Mouse (Mus musculus) embryonic facial prominence, embryonic 10.5 days (tissue): ENCODE data around the gene Card19. TPM values are rescaled to one million over a fixed set of nuclear protein-coding genes. Genes with fewer than 3 reads are reported as not detected.

Source experiments
- DNase-seq: peaks from one replicate; pipeline ENCODE4 v3.0.0-alpha.2; 2017; ENCODE audit warnings: low spot score
- H3K27ac ChIP-seq: fragments of 300-500 bp; sonication (generic); replicated peaks from 2 replicates; pipeline ENCODE4 v1.5.1; 2016; ENCODE audit warnings: mild to moderate bottlenecking
- H3K27me3 ChIP-seq: fragments of 300-500 bp; sonication (generic); replicated peaks from 2 replicates; pipeline ENCODE4 v1.6.1; 2016; ENCODE audit warnings: low read depth, mild to moderate bottlenecking; ENCODE audit not compliant: poor library complexity, severe bottlenecking
- H3K36me3 ChIP-seq: fragments of 300-500 bp; sonication (generic); replicated peaks from 2 replicates; pipeline ENCODE4 v1.6.1; 2016; ENCODE audit warnings: mild to moderate bottlenecking, moderate library complexity
- H3K4me1 ChIP-seq: fragments of 300-500 bp; sonication (generic); 2 replicates; pipeline ENCODE4 v1.6.1; 2016
- H3K4me3 ChIP-seq: fragments of 300-500 bp; sonication (generic); 2 replicates; pipeline ENCODE4 v1.5.1; 2016; ENCODE audit warnings: mild to moderate bottlenecking, moderate library complexity
- H3K9me3 ChIP-seq: fragments of 300-500 bp; sonication (generic); 2 replicates; pipeline ENCODE4 v1.6.1; 2016; ENCODE audit warnings: mild to moderate bottlenecking
- WGBS: fragments of 180-500 bp; shearing (Covaris S2); methylation state at CpG from one replicate; pipeline ENCODE4 v1.1.7; 2016; 5-methylcytosine and 5-hydroxymethylcytosine counted together
- polyA plus RNA-seq: library from polyadenylated mRNA; unstranded; fragments of >200 nt; fragmentation: Nextera tagmentation; extraction: Ambion mirVana; gene quantifications from 2 replicates; pipeline ENCODE4 v1.2.1, GENCODE M21; 2016

Card19 gene
- polyA plus RNA-seq, 1 experiment from 2014 or later = 35.0 TPM

DNA sequence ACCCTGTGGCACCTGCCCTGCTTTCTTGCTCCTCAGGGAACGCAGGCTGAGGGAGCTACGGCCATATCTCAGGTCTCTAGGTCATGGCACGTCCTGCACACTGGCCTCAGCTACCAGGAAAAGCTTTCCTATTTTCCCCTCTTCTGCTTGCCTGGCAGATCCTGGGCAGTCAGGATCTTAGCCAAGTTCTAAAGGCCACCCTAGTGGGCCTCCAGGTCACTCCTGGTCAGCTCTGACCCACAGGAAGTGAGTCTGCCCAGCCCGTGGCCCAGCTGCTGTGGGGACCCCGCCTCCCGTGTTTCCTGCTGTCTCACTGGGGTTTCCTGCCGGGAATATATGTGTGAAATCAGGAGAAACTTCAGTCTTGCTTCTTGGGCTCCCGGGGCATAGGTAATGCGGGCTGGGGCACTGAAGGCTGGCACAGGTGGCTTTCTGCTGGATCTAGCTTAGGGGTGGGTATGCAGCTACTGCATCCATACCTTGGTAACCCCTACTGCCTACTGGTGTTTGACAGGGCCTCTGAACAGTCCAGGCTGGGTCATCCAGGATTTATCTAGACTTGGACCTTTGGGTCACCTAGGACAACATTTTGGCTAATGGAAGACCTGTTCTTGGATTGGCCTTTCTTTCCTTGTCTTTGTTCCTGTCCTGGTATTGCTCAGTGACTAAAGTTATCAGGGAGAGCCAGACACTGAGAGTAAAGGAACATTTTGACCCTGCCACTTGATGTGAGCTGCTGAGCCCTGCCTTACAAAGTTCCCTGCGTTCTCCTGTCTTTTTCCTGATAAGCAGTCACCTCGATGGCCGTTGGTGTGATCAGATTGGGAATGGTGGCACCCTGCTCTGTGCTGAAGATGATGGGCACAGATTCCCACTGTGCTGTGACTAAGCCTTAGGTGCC, 25.6 kb downstream of the Card19 start:
- H3K27ac ChIP-seq = no peak overlapping the region
- WGBS = 75% methylated on average over 12 of the region's 12 CpGs
- DNase-seq = no peak
- peaks cover 36% of the 10 kb centered on the region for H3K27me3 ChIP-seq
- no peaks in the 10 kb centered on the region for H3K9me3 ChIP-seq
- H3K36me3 ChIP-seq = no peaks in the 10 kb centered on the region; the same call in 1 of the 2 replicates
- H3K4me3 ChIP-seq = no peak overlapping the region
- H3K4me1 ChIP-seq = peaks cover 62% of the 10 kb centered on the region

DNA sequence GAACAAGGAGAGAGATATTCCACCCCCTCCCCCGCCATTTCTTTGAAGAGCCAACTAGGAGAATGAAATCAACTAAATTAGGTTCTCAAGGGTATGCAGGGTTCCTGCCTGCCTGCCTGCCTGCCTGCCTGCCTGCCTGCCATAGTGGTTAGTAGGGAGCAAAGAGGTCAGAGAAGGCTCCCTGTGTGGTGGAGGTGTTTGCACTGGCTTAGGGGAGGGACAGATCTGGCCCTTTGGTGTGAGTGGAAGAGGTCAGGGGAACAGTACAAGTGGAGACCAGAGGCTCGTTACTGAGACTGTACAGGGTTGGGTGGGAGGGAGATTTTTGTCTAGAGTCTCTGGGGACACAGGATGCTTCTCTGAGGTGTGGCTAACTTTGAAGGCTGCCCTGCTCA, 26.9 kb downstream of the Card19 start:
- peaks cover 62% of the 10 kb centered on the region for H3K4me1 ChIP-seq
- no peak for DNase-seq
- WGBS = 43% methylated on average over 2 of the region's 2 CpGs
- no peak overlapping the region for H3K27ac ChIP-seq
- no peaks in the 10 kb centered on the region for H3K36me3 ChIP-seq
- peak overlapping the region; percentile 87; the same call in 1 of the 2 replicates for H3K4me3 ChIP-seq
- no peaks in the 10 kb centered on the region for H3K9me3 ChIP-seq
- H3K27me3 ChIP-seq = peaks cover 36% of the 10 kb centered on the region

DNA sequence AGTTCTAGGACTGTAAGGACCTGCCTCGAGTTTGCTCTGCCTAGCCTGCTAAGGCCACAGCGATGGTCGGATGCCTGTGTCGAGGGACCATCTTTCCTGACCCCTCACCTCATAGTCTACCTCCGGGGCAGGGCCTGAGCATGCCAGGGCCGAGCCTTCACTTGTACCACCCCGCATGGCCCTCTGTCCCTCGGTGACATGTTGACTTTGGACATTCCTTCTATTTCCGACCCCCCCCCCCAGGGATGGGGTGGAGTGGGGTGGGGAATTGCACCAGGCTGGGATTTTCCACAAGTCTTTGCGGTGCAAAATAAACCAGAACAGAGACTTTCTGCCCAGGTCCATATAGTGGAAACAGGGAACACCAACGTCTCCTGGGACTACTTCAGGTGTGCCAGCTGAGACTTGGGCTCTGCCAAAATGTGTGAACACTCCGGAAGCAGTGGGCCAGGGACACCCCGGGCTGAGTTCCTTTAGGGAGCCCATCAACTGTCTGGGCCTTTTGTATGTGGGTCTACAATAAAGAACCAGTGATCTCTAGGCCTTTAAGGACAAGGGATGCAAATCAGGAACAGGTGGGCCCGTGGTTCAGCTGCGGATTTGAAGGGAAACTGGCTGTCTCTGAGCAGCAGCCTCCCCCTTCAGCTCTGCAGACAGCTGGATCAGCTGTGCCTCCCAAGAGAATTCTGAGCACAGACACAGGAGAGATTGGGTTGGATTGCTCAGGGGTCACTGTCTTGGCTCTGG, 27.4 kb downstream of the Card19 start:
- H3K36me3 ChIP-seq = no peaks in the 10 kb centered on the region
- H3K9me3 ChIP-seq = no peaks in the 10 kb centered on the region
- peaks cover 65% of the 10 kb centered on the region for H3K4me1 ChIP-seq
- peak; percentile 61 for DNase-seq
- peak overlapping the region; percentile 87 for H3K4me3 ChIP-seq
- peaks cover 36% of the 10 kb centered on the region for H3K27me3 ChIP-seq
- 22% methylated on average over 15 of the region's 15 CpGs for WGBS
- H3K27ac ChIP-seq = no peak overlapping the region

DNA sequence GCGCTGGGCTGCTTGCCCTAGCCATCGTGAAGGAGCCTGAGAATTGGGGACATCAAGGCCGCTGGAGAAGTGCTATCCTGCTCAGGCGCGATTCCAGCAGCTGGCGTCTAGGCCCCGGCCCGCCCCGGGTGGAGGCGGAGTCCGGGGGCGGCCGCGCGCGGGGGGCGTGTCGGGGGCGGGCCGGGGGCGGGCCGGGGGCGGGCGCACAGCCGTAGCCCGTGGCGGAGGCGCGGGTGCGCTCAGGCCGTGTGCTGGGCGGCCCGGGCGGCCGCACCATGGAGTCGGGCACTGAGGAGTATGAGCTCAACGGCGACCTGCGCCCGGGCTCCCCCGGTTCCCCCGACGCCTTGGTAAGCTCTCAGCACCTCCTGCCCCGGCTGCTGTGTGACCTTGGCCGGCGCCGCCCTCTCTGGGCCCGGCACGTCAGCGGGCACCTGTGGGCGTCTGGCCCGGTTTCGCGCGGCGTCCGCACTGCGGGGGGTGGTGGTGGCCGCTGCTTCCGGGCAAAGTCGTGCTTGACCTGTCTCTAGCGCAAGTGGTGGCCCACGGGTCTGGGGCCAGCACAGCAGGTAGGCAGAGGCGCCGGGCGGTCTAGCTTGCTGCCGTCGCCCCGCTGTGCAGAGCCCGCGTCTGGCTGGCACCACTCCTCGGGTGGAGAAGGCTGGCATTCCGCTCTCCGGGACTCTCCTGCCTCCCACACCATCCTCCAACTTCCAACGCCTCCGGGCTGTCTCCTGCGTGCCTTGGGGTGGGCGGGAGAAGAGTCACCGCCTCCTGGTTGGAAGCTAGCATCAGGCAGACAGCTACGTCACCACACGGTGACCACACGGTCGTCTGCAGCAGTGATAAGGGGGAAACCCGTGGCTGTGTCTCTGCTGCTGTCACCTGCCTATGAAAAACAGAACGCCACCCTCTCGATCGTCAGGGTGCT, 28.3 kb downstream of the Card19 start, which contains the start of gene Ninj1:
Gene Ninj1, plus strand, starts transcription at position 198 of the 931 bp plus-strand sequence.
- H3K27ac ChIP-seq = peak within 1 kb of the TSS; percentile 78
- peaks cover 68% of the 10 kb centered on the region for H3K4me1 ChIP-seq
- no peaks in the 10 kb centered on the region for H3K36me3 ChIP-seq
- peak; percentile 90 for DNase-seq
- under 1% methylated on average over 87 of the region's 87 CpGs for WGBS
- H3K27me3 ChIP-seq = peaks cover 36% of the 10 kb centered on the region
- H3K9me3 ChIP-seq = no peaks in the 10 kb centered on the region
- H3K4me3 ChIP-seq = peak within 1 kb of the TSS; percentile 87

DNA sequence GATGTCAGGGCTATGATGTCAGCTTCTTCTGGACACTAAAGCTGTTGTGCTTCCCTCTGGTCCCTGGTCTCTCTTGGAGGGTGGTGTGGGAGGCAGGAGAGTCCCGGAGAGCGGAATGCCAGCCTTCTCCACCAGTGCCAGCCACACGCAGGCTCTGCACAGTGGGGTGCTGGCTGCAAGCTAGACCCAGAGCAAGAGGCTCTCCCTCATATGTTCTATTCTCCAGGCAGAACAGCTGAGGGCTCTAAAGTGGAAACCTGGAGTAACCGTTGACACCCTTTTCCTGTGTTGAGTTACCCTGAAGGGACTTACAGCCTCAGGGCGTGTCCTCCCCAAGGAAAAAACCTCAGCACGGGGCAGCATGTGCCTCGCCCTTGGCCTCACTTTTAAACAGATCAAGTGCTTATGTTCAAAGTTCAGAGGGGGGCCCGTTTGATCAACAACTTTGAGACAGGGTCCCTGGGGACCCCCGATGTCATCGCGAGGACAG, 29.0 kb downstream of the Card19 start:
- H3K9me3 ChIP-seq = no peaks in the 10 kb centered on the region
- H3K4me1 ChIP-seq = peaks cover 61% of the 10 kb centered on the region
- no peak for DNase-seq
- H3K27me3 ChIP-seq = peaks cover 36% of the 10 kb centered on the region
- peak overlapping the region; percentile 87 for H3K4me3 ChIP-seq
- WGBS = 18% methylated on average over 11 of the region's 11 CpGs
- peak overlapping the region; percentile 78 for H3K27ac ChIP-seq
- no peaks in the 10 kb centered on the region for H3K36me3 ChIP-seq

DNA sequence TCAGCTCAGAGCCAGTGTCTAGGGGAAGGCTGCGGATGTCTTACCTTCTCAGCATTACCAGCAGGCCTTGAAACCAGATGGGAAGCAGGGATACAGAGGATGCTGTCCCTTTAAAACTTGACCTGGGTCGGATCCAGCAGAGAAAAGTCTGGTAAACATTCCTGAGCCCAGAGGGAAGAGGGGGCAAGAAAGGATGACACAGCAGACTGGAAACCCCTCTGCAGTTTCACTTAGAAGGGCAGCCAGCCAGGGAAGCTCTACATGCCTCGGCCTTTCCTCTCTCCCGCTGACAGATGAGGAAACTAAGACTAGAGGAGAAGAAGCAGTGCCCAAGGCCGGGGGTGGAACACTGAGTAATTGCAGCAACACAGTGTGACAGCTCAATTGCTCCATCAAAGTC, 32.2 kb downstream of the Card19 start:
- Histone ChIP-seq H3K4me1 (peaks cover 45% of the 10 kb centered on the region), H3K27me3 (peaks cover 19% of the 10 kb centered on the region; the same call in 1 of the 2 replicates), H3K36me3 (no peaks in the 10 kb centered on the region), H3K27ac (no peak overlapping the region), H3K9me3 (no peaks in the 10 kb centered on the region), H3K4me3 (no peak overlapping the region)
- WGBS = 60% methylated on average over 5 of the region's 5 CpGs
- DNase-seq = no peak

DNA sequence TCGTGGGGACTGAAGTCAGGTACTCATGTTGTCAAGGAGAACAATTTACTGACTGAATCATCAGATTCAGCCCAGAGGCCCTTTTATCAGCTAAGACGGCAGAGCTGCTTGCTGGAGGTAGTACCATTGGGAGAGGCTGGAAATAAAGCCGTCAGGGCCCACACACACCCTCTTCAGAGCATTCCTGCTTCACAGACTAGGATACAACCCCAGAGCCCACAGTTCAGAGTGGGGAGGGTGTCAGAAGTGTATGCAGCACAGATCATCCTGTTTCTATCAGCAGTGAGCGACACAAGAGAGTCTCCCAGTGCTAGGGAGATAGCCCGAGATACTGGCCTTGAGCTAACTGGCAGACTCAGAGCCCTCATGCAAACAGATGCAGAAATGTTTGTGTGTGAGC, 32.7 kb downstream of the Card19 start:
- WGBS = 70% methylated on average over 5 of the region's 5 CpGs
- DNase-seq = no peak
- Histone ChIP-seq H3K4me1 (peaks cover 43% of the 10 kb centered on the region), H3K27me3 (peaks cover 15% of the 10 kb centered on the region; the same call in 1 of the 2 replicates), H3K36me3 (no peaks in the 10 kb centered on the region), H3K27ac (no peak overlapping the region), H3K9me3 (no peaks in the 10 kb centered on the region), H3K4me3 (no peak overlapping the region)

DNA sequence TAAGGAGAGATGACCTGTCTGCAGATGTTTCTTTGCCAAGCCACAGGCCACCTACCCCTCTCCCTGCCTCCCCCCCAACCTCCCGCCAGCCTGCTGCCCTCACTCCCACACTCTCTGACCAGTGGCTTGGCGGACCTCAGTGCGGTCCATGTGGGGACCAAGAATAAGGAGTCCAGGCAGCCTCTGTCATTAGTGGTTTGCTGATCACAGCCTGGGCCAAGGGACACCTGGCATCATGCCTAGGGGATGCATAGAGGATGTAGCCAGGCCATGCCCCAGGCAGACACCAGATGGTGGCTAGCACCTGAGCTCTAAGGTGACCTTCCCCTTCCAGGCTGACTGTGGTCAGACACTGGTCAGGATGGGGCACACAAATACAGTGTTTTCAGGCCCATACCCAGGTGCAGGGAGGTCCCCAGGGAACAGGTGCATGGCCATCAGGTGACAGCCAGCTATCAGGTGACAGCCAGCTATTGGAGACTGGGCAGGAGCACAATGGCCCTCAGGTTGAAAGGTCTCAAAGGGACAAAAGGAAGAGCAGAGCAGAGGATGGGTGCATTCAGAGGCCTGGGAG, 34.3 kb downstream of the Card19 start:
- Histone ChIP-seq H3K4me1 (peaks cover 29% of the 10 kb centered on the region), H3K27me3 (peaks cover 8% of the 10 kb centered on the region; the same call in 1 of the 2 replicates), H3K9me3 (no peaks in the 10 kb centered on the region), H3K36me3 (no peaks in the 10 kb centered on the region), H3K27ac (no peak overlapping the region; the same call in 1 of the 2 replicates), H3K4me3 (no peak overlapping the region)
- no peak for DNase-seq
- WGBS = 83% methylated on average over 3 of the region's 3 CpGs

DNA sequence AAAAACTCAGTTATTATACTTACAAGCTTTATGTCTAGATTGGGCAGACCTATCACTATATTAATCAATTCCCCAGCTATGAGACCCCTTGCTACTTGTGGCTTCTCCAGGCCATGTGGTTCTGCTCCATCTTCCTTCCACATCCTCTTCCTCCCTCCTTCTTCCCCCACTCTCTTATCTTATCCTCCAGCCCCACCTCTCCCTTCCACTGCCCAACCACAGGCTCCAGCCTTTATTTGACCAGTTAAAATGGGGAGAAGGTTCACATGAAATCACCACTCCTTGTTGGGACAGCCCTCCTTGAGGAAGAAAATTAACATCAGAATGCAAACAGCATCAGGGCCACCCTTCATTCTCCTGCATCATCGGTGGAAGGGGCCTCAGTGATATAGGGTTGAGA, 35.1 kb downstream of the Card19 start:
- Histone ChIP-seq H3K4me1 (peaks cover 28% of the 10 kb centered on the region), H3K27ac (no peak overlapping the region), H3K36me3 (no peaks in the 10 kb centered on the region), H3K9me3 (no peaks in the 10 kb centered on the region), H3K4me3 (no peak overlapping the region), H3K27me3 (no peaks in the 10 kb centered on the region)
- DNase-seq = no peak
- 59% methylated on average over 1 of the region's 1 CpGs for WGBS

DNA sequence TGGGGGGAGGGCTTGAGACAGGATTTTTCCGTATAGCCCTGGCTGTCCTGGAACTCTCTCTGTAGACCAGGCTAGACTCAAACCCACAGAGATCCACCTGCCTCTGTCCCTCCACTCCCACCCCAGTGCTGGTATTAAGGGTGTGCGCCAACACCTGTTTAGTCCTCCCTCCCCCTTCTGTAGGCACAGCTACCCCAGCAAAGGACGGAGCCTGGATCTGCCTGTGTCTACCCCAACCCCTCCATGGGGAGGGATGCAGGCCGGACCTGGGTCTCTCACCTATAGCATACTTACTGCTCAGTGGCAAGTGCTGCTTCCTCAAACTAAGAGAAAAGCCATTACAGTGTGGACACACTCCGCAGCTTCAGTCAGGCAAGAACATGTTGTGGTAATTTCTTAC, 35.6 kb downstream of the Card19 start:
- no peak overlapping the region for H3K4me3 ChIP-seq
- no peak overlapping the region for H3K27ac ChIP-seq
- 84% methylated on average over 5 of the region's 5 CpGs for WGBS
- no peaks in the 10 kb centered on the region for H3K36me3 ChIP-seq
- no peaks in the 10 kb centered on the region for H3K9me3 ChIP-seq
- no peak for DNase-seq
- H3K4me1 ChIP-seq = peaks cover 28% of the 10 kb centered on the region
- H3K27me3 ChIP-seq = no peaks in the 10 kb centered on the region

DNA sequence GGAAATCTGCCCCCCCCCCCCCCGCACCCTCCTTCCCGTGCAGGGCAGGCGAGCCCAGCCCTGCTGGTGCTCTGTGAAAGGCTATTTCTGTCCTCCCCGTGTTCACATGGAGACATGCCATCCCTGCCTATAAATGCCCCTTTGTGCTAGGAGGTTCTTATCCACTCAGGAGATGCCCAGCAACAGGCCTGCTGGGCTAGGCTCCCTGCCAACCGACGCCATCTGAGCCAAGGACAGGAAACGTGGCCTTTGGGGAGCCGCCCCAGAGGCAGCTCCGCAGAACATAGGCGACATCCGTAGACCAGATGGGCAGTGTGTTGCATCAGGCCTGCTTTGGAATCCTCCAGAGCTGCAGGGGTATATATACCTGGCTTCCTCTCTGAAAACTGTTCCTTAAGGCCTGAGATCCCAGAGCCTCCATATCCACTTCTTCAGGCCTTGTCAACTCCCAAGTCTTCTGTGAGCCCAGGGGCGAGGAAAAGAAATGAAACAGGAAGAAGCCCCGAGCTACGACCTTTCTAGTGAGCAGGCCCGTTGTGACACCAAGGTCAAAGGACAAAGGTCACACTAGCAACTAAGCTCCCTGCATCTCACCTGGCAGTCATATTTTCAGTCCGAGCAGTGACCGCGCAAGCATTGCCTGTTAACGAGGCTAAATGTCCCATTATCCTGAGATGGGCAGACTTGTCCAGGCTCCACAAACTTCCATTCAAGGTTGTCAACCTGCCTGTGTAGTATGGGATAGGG, 36.8 kb downstream of the Card19 start:
- Histone ChIP-seq H3K4me3 (no peak overlapping the region), H3K36me3 (no peaks in the 10 kb centered on the region), H3K9me3 (no peaks in the 10 kb centered on the region), H3K27ac (no peak overlapping the region), H3K4me1 (peaks cover 28% of the 10 kb centered on the region), H3K27me3 (no peaks in the 10 kb centered on the region)
- 59% methylated on average over 19 of the region's 19 CpGs for WGBS
- no peak for DNase-seq
